Mouse (Mus musculus) T-helper 2 cell (primary cell): ENCODE results near the gene Chac1.

ENCODE experiments used
- in situ Hi-C: fragments of 300-600 bp; cut with MboI, MseI; formaldehyde crosslinking; loops from one replicate; pipeline ENCODE4 v1.15.1; 2025; ENCODE audit warnings: high pct_unique_total_duplicates

The Chac1 gene

DNA sequence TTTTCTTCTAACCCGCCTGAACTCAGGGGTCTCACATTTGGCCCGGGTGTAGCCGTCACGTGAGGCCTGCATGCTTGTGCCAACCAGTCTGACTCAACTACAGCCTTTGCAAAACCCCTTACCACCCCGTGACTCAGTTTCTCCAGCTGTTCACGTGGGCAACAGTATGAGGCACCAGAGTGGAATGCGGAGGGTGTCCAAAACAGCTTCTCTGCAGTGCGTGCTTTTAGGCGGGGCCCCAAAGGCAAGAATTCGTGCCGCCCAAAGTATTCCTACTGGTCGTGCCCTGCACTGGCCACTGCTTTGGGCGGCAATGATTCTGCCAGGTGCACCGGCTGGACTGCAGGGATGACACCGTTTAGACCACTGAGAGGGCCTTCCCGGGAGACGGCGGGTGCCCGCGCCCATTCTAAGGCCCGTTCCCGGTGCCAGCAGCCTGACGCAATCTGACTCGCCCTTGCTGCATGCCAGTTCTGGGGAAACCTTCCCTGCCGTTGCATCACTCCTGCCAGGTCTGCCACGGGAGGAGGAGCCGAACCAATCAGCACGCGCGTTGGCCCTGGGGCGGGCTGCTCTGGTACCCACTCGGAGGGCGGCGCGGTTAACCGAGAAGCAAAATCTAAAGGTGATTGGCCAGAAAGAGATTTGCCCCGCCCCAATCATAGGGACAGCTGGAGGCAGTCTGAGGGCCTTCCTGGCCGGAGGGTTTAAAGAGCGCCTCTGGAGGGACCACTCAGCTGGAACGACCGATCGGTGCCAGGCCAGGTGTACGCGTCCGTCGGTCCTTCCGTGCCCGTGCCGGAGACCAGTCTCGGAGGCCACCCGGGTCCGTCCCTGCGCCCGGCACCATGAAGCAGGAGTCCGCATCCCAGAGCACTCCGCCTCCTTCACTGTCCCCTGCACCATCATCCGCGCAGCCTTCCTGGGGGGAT lies at the start of gene Chac1:
Chac1 (plus strand) TSS at position 675 of the 932 bp plus-strand sequence.
- in situ Hi-C loops = no loop called here

- in situ Hi-C loops = no loop called here
Measured at GRCm38 (mm10) chr2:119302876-119303275, 48.2 kb upstream of the Chac1 start.

DNA sequence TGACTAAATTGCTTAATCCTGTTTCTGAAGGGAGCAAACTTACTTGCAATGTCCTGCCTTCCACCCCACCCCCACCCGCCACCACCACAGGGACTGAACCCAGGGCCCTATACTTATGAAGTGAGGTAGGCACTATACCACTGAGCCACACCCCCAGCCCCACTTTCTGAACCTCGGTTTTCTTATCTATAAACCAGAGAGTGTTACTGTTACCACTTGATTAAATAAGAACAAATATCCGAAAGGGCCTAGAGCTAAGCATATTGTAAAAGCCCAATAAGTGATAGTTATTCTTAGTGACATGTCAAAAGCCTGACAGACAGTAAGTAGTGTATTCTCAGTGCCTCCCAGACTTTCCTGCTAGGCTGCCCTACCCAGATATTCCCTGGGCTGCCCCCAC lies 46.6 kb upstream of the Chac1 start:
- in situ Hi-C loops = no loop called here

DNA sequence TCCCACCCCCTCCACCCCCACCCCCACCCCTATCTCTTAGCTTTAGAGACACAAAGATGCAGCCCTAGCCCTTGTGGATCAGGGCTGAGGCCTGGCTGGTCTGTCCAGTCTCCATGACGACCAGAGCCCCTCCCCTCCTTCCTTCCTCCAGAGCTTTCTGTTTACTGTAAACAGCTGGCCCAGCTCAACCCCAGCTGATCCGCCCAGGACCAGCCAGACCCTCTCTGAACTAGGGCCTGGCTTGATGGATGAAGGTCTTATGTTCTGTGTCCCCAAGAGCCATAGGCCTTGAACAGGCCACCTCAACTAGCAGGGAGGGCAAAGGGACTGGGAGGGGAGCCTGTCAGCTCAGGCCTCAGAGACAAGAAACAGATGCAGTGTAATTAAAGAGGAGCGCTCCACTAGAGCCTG lies 46.2 kb upstream of the Chac1 start:
- in situ Hi-C loops = no loop called here

- in situ Hi-C loops = no loop called here
Measured at GRCm38 (mm10) chr2:119311544-119311943, 39.5 kb upstream of the Chac1 start.

DNA sequence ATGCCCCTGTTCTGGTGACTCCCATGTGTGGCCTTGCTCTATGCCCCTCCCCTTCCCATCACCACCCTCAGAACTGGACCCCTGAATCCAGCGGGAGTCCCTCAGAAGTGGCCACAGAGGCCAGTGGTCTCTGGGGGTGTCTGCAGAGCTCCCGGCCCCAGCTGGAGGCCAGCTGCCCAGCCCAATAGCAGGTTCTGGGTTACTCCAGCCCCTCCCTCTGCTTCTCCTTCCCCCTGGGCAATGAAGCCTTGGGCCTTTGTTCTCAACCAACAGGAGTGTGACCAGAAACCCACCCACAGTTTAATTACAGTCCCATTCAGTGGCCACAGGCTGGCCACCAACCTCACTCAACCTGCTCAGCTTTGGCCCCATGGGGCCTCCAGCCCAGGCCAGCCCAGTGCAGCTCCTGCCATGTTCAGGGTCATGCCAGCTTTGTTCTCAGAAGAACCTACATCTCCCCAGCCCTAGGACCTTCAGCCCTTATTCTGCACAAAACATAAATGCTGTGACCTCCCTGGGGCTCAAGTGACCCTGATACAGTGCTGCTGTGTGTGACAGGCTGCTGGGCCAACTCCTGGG lies 38.6 kb upstream of the Chac1 start:
- in situ Hi-C loops = no loop called here

DNA sequence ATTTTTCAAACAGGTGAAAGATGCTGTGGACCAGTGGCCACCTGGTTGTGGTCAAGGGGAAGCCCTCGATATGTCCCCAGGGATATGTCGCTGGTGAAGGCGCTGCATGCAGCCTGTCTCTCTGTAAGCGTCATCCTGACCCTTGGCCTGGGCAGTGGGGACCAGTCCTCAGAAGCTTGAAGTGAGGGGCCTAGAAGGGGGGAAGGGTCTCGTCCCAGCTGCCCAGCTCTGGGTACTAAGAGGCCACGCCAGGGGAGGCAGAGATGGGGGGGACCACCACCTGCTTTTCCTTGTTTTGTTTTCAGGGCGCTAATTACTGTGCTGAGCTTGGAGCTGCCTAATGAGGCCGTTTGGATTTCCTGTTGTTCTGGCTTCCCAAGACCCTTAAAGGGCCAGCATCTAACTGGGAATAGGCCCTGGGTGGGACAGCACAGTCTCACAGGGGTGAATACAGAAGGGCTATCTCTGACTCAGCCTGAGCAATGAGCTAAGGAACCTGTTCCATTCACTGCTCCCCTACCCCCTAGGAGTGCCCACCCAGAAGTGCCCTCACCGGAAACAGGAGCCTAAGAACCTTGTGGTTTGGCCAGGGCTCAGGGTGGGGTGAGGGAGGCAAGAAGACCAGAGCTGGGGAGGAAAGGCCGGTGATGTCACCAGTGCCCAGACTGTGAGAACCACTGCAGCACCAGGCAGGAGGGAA lies 37.1 kb upstream of the Chac1 start:
- in situ Hi-C loops = no loop called here

- in situ Hi-C loops = no loop called here
Measured at GRCm38 (mm10) chr2:119314742-119315310, 36.2 kb upstream of the Chac1 start.

DNA sequence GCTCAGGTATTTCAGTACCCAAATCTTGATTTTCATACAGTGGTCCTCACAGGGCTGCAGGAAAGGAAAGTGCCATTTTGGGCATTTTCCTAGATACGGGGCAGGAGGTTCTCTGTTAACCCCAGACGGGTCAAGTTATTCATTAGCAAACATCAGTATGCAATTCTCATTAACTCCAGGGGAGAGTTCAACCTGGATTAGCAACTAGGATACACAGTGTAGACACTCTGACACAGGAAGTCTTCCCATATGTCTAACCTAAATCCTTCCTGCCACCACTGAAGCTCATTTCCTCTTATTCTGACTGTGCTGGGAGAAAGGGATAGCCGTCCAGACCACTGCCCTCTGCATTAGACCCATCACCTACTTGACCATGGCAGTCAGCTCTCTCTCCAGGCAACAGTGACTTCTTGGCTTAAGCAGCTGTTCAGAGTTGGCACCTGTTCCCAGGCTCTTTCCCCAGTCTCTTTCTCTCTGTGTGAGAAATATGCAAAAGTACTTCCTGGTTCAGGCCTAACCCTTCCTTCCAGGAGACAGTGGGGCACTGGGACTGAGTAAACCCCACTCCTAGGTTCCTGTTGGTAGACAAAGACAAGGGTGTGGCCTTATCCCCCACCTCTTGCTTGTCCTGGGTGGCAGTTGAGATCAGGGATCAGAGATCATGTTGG lies 32.9 kb upstream of the Chac1 start:
- in situ Hi-C loops = no loop called here

DNA sequence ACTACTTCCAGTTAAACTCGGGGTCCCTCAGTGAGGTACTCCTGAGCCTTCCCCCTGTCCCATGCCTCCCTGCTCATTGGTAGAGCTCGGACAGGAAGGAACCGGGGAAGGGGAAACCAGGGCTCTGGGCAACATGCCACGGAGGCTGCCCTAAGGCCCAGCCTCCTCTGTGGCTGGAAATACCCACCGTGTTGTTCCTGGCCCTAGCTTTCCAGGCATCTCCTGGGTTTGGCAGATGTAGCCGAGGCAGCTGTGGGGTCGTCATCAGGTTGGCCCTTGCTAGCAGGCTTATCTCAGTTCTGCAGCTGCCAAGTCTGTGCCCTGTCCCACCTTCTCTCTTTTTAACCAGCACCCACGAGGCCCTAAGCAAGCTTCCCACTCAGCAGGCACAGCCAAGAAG lies 30.5 kb upstream of the Chac1 start:
- in situ Hi-C loops = no loop called here

GRCm38 (mm10) chr2:119321771-119322586 lies 29.1 kb upstream of the Chac1 start:
- in situ Hi-C loops = no loop called here

DNA sequence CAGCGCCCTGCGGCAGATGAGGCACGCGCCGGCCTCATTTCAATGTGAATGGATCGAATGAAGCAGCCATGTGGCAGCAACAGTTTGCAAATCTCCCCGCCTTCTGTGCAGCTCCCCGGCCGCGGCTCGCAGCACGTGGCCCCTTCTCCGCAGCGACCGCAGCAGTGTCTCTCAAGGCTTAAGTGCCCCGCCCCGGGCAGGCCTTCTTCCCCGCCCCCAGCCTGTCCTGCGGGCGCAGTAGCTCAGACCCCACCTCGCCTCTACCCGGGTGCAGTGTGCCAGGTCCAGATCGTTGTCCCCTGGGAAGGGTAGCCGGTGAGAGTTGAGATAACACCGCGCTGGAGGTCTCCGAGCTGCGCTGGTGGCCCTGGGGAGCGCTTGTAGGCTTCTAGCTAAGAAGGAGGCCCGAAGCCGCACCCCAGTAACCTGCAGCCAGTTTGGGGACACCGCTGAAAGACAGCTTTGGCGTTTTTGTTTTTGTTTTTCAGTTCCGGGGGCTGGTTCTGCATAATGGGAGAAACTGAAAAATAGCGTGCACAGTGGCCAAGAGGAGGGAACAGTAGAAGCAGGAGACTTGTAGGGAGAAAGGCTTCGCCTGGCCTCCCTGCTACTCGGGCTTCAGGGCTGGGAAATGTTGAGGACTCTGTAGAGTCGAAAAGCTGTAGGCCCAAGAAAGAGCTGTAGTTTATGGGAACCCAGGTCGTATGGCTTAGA lies 28.3 kb upstream of the Chac1 start:
- in situ Hi-C loops = no loop called here

DNA sequence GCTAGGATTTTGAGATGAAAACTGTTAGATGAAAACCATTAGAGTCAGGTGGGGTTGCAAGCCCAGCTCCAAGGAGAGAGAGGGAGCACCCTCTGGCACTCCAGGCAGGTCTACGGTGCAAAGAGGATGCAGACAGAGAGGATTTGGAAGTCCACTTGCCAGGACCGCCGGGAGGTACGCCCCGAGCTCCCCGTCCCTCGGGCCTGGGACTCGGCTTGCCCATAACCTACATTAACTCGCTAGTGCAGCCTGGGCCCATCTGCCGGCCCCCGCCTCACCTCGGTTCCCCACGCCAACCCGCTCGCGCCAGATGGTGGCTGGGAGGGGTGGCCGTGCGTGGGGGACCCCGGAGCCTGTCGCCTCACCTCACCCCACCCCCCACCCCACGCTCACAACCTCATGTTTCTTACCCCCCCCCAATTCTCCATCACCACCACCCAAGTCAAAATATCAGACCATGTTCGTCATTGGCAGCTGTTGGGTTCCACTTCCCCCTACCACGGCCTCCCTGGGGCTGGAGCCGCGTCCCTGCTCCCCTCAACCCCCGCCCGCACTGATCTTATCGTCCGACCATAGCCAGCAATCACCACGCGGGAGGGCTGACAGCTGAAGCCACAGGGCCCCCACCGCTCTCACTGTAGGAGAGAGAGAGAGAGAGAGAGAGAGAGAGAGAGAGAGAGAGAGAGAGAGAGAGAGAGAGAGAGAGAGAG lies 27.0 kb upstream of the Chac1 start:
- in situ Hi-C loops = no loop called here

GRCm38 (mm10) chr2:119324576-119325318 lies 26.3 kb upstream of the Chac1 start:
- in situ Hi-C loops = no loop called here

GRCm38 (mm10) chr2:119325568-119326143 lies 25.4 kb upstream of the Chac1 start, which contains the start of gene Dll4:
Dll4 (plus strand) TSS chr2:119325784.
- in situ Hi-C loops = no loop called here

GRCm38 (mm10) chr2:119326161-119327101 lies 24.6 kb upstream of the Chac1 start:
- in situ Hi-C loops = no loop called here

DNA sequence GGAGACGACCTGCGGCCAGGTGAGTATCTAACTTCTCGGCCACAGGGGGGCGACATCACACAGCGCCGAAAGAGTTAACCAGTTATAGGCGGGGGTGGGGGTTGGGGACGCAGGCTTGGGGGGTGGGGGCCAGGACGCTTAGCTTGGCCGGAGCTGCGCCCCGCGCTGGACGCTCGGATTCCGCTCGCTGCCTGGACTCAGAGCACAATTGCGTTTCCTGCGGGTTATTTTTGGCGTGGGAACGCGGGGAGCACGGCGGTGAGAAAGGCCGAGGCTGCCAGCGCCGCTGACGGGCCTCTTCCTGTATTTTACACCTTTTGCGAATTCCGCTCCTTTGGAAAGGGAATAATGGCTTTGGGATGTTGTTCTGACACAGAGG lies 23.9 kb upstream of the Chac1 start:
- in situ Hi-C loops = no loop called here
